Mouse (Mus musculus) CH12.LX (cell line): ENCODE measurements around the gene Pde4dip. TPM values are rescaled to one million over a fixed set of nuclear protein-coding genes. Genes with fewer than 3 reads are reported as not detected.
A peak's percentile ranks its signal among the peaks of the same experiment; 100 is the strongest.

Source experiments
- DNase-seq: peaks from one replicate; pipeline ENCODE4 v3.0.0-alpha.2; 2013; ENCODE audit errors: extremely low read depth
- H3K27ac ChIP-seq: 2 replicates; pipeline ENCODE4 v1.5.1; 2012; ENCODE audit warnings: low read depth, mild to moderate bottlenecking, control low read depth, moderate library complexity; ENCODE audit not compliant: insufficient read depth
- H3K27me3 ChIP-seq: replicated peaks from 2 replicates; pipeline ENCODE3; 2012; ENCODE audit warnings: inconsistent platforms
- H3K36me3 ChIP-seq, 2 experiments: replicated peaks in 1 of 2; 2 replicates each; pipeline versions ENCODE3 to v1.6.1; 2012; ENCODE audit warnings: inconsistent platforms in 1 of 2, low read length in 1 of 2, mild to moderate bottlenecking in 1 of 2, mixed read lengths in 1 of 2, moderate library complexity in 1 of 2; ENCODE audit not compliant: control insufficient read depth in 1 of 2, insufficient read depth in 1 of 2
- H3K4me1 ChIP-seq, 2 experiments: 2 replicates each; pipeline ENCODE4 v1.6.1; 2012; ENCODE audit warnings: inconsistent platforms in 1 of 2, moderate library complexity in 1 of 2; ENCODE audit not compliant: insufficient read depth in 2 of 2, control insufficient read depth in 1 of 2
- H3K4me2 ChIP-seq: 2 replicates; pipeline ENCODE4 v1.6.1; 2012; ENCODE audit warnings: low read depth, mild to moderate bottlenecking, control low read depth; ENCODE audit not compliant: poor library complexity, insufficient read depth, severe bottlenecking
- H3K4me3 ChIP-seq, 3 experiments: fragments of 150-350 bp in 1 of 3; sonication (generic) in 1 of 3; replicated peaks in 1 of 3; 2 replicates each; pipeline versions ENCODE3 to v1.5.1; 2011 to 2012; ENCODE audit warnings: low read depth in 2 of 3, low read length in 2 of 3, mild to moderate bottlenecking in 2 of 3, moderate library complexity in 2 of 3, control low read depth in 1 of 3, improper control_type of control experiment in 1 of 3, inconsistent platforms in 1 of 3, mixed read lengths in 1 of 3; ENCODE audit not compliant: poor library complexity in 1 of 3
- H3K79me2 ChIP-seq: replicated peaks from 2 replicates; pipeline ENCODE4 v1.6.1; 2012; ENCODE audit warnings: mild to moderate bottlenecking, moderate library complexity; ENCODE audit not compliant: control insufficient read depth, poor library complexity, insufficient read depth, severe bottlenecking; ENCODE audit errors: extremely low read depth
- H3K9ac ChIP-seq: 2 replicates; pipeline ENCODE4 v1.6.1; 2012; ENCODE audit warnings: low read depth, mild to moderate bottlenecking, control low read depth, moderate library complexity; ENCODE audit not compliant: insufficient read depth
- H3K9me3 ChIP-seq: replicated peaks from 2 replicates; pipeline ENCODE3; 2012; ENCODE audit warnings: low read length, inconsistent platforms, mixed read lengths
- BHLHE40 ChIP-seq: IDR thresholded peaks from 2 replicates; pipeline ENCODE4 v1.6.1; 2011; ENCODE audit warnings: mild to moderate bottlenecking, low read depth, low read length, improper control_type of control experiment
- CHD2 ChIP-seq: IDR thresholded peaks from 2 replicates; pipeline ENCODE4 v1.6.1; 2011; ENCODE audit warnings: low read length, improper control_type of control experiment
- E2F4 ChIP-seq: IDR thresholded peaks from 2 replicates; pipeline ENCODE4 v1.6.1; 2011; ENCODE audit warnings: low read depth, low read length, improper control_type of control experiment; ENCODE audit not compliant: insufficient replicate concordance
- EP300 ChIP-seq: IDR thresholded peaks from 2 replicates; pipeline ENCODE4 v1.6.1; 2011; ENCODE audit warnings: low read length, improper control_type of control experiment
- ETS1 ChIP-seq: conservative IDR thresholded peaks from 2 replicates; pipeline ENCODE4 v1.6.1; 2012; ENCODE audit warnings: low read depth, mild to moderate bottlenecking, inconsistent platforms, low read length, improper control_type of control experiment, moderate library complexity
- GABPA ChIP-seq: IDR thresholded peaks from 2 replicates; pipeline ENCODE4 v1.6.1; 2012; ENCODE audit warnings: low read depth, low read length, improper control_type of control experiment, inconsistent platforms; ENCODE audit not compliant: insufficient replicate concordance
- HCFC1 ChIP-seq: IDR thresholded peaks from 2 replicates; pipeline ENCODE4 v1.6.1; 2012; ENCODE audit warnings: low read depth, mild to moderate bottlenecking, inconsistent platforms, low read length, improper control_type of control experiment
- IRF4 ChIP-seq: IDR thresholded peaks from 2 replicates; pipeline ENCODE4 v1.6.1; 2014; ENCODE audit warnings: low read depth, mild to moderate bottlenecking, inconsistent platforms, low read length, improper control_type of control experiment
- JUND ChIP-seq: conservative IDR thresholded peaks from 2 replicates; pipeline ENCODE4 v1.6.1; 2011; ENCODE audit warnings: low read depth, low read length, improper control_type of control experiment
- MAFK ChIP-seq: IDR thresholded peaks from 2 replicates; pipeline ENCODE4 v1.6.1; 2011; ENCODE audit warnings: low read length, improper control_type of control experiment; ENCODE audit not compliant: insufficient replicate concordance
- MAZ ChIP-seq: IDR thresholded peaks from 2 replicates; pipeline ENCODE4 v1.6.1; 2012; ENCODE audit warnings: low read depth, mild to moderate bottlenecking, inconsistent platforms, low read length, improper control_type of control experiment, moderate library complexity
- NRF1 ChIP-seq: IDR thresholded peaks from 2 replicates; pipeline ENCODE4 v1.6.1; 2014; ENCODE audit warnings: low read depth, mild to moderate bottlenecking, inconsistent platforms, low read length, improper control_type of control experiment, moderate library complexity
- PAX5 ChIP-seq: IDR thresholded peaks from 2 replicates; pipeline ENCODE4 v1.6.1; 2012; ENCODE audit warnings: low read length, inconsistent platforms, mixed read lengths
- POLR2A ChIP-seq: IDR thresholded peaks from 2 replicates; pipeline ENCODE4 v1.6.1; 2011; ENCODE audit warnings: low read depth, mild to moderate bottlenecking, improper control_type of control experiment, low read length
- POLR2AphosphoS2 ChIP-seq: IDR thresholded peaks from 2 replicates; pipeline ENCODE4 v1.6.1; 2011; ENCODE audit warnings: low read depth, low read length, improper control_type of control experiment
- RAD21 ChIP-seq: IDR thresholded peaks from 2 replicates; pipeline ENCODE4 v1.6.1; 2011; ENCODE audit warnings: low read depth, mild to moderate bottlenecking, low read length, improper control_type of control experiment, moderate library complexity
- RCOR1 ChIP-seq: conservative IDR thresholded peaks from 2 replicates; pipeline ENCODE4 v1.6.1; 2012; ENCODE audit warnings: low read depth, mild to moderate bottlenecking, inconsistent platforms, low read length, improper control_type of control experiment
- SIN3A ChIP-seq: IDR thresholded peaks from 2 replicates; pipeline ENCODE4 v1.6.1; 2012; ENCODE audit warnings: low read length, improper control_type of control experiment, inconsistent platforms
- TBP ChIP-seq: conservative IDR thresholded peaks from 2 replicates; pipeline ENCODE4 v1.6.1; 2011; ENCODE audit warnings: low read depth, low read length, improper control_type of control experiment
- UBTF ChIP-seq: IDR thresholded peaks from 2 replicates; pipeline ENCODE4 v1.6.1; 2012; ENCODE audit warnings: low read depth, mild to moderate bottlenecking, inconsistent platforms, low read length, improper control_type of control experiment, moderate library complexity
- USF1 ChIP-seq: IDR thresholded peaks from 2 replicates; pipeline ENCODE4 v1.6.1; 2014; ENCODE audit warnings: low read depth, mild to moderate bottlenecking, inconsistent platforms, low read length, improper control_type of control experiment
- USF2 ChIP-seq: conservative IDR thresholded peaks from 2 replicates; pipeline ENCODE4 v1.6.1; 2011; ENCODE audit warnings: low read depth, low read length, improper control_type of control experiment
- ZMIZ1 ChIP-seq: IDR thresholded peaks from 2 replicates; pipeline ENCODE4 v1.6.1; 2012; ENCODE audit warnings: low read depth, mild to moderate bottlenecking, inconsistent platforms, low read length, improper control_type of control experiment
- dilution Hi-C: fragments of 300-500 bp; cut with MboI; formaldehyde crosslinking; loops from 2 replicates; pipeline ENCODE4 v1.14.3; 2020; ENCODE audit warnings: low sequenced_read_pairs; ENCODE audit not compliant: extremely low pct_unique_long_range_greater_than_20kb, extremely low pct_ligation_motif_present
- in situ Hi-C: fragments of 300-500 bp; cut with MboI; formaldehyde crosslinking; loops from 3 replicates; pipeline ENCODE4 v1.14.3; 2019; ENCODE audit warnings: low sequenced_read_pairs, low pct_ligation_motif_present, low pct_unique_long_range_greater_than_20kb, mixed read lengths
- polyA plus RNA-seq: library from polyadenylated mRNA; unstranded; fragments of >175 nt; gene quantifications from 2 replicates; pipeline ENCODE4 v1.2.1, GENCODE M21; 2012; ENCODE audit warnings: low read depth; ENCODE audit not compliant: insufficient read length
- total RNA-seq, 2 experiments: library from RNA; depleted of rRNA; stranded (reverse); fragments of 300-350 nt in 1 of 2; fragments of >200 nt in 1 of 2; gene quantifications; 2 replicates each; pipeline ENCODE4 v1.2.3; 2012 to 2014

Pde4dip gene
- total and polyA plus RNA-seq, 3 experiments, result 12.4 to 21.7 (median 15.2) TPM

GRCm38 (mm10) chr3:97830122-97830521 is 58.4 kb downstream of the Pde4dip start:
- dilution Hi-C loops (no loop called here), in situ Hi-C loops (no loop called here)
- H3K27me3 ChIP-seq, result no peaks in the 10 kb centered on the region
- H3K79me2 ChIP-seq, result no peaks in the 10 kb centered on the region
- no peak overlapping the region for H3K4me2 ChIP-seq
- no peak overlapping the region for H3K27ac ChIP-seq
- no peaks in the 10 kb centered on the region for H3K9me3 ChIP-seq
- DNase-seq, result no peak
- peaks cover 2 to 36% of the 10 kb centered on the region in 2 experiments for H3K4me1 ChIP-seq
- TF ChIP-seq NRF1 (no peak), MAZ (no peak), TBP (no peak), USF2 (no peak), BHLHE40 (no peak), HCFC1 (no peak), GABPA (no peak)
- TF ChIP-seq, all 38 proteins: peak for 0
- no peak overlapping the region for H3K9ac ChIP-seq
- no peak overlapping the region for H3K4me3 ChIP-seq
- no peaks in the 10 kb centered on the region for H3K36me3 ChIP-seq

DNA sequence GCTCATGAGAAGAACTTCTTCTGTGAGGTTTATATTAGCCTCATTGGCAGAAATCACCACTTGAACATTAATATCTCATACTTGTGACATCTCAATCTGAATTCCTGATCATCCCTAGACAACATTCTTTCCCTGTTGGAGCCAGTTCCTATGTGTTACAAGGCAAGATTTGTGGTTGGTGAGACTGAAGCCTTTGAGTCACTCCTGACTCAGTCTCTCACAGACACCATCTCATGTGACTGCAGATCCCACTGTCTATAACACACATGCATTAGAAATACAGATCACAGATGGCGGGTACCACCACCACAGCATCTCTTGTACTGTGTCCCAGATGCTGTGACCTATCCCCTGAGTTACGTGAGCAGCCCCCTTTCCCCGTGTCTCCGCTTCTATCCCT is 60.2 kb downstream of the Pde4dip start:
- dilution Hi-C loops, result no loop called here
- Histone ChIP-seq H3K4me1 (peaks cover 7 to 48% of the 10 kb centered on the region in 2 experiments), H3K79me2 (no peaks in the 10 kb centered on the region), H3K4me2 (no peak overlapping the region)
- in situ Hi-C loops, result no loop called here
- no peak for DNase-seq
- TF ChIP-seq MAFK, result no peak
- no peak for TF ChIP-seq TBP
- no peak for TF ChIP-seq E2F4
- TF ChIP-seq NRF1, result no peak
- TF ChIP-seq GABPA, result no peak
- TF ChIP-seq, all 38 proteins: peak for 0
- Histone ChIP-seq H3K27ac (no peak overlapping the region), H3K4me3 (no peak overlapping the region), H3K9ac (no peak overlapping the region), H3K27me3 (no peaks in the 10 kb centered on the region), H3K9me3 (no peaks in the 10 kb centered on the region), H3K36me3 (no peaks in the 10 kb centered on the region)

GRCm38 (mm10) chr3:97825246-97825645 is 63.3 kb downstream of the Pde4dip start:
- Histone ChIP-seq H3K27ac (no peak overlapping the region), H3K79me2 (no peaks in the 10 kb centered on the region), H3K4me2 (peak overlapping the region; percentile 24), H3K4me3 (peak overlapping the region in 1 of 3 experiments; percentile 63), H3K9ac (no peak overlapping the region), H3K27me3 (no peaks in the 10 kb centered on the region), H3K4me1 (peaks cover 7 to 43% of the 10 kb centered on the region in 2 experiments), H3K9me3 (no peaks in the 10 kb centered on the region), H3K36me3 (no peaks in the 10 kb centered on the region)
- no peak for DNase-seq
- in situ Hi-C loops (no loop called here), dilution Hi-C loops (no loop called here)
- TF ChIP-seq PAX5 (no peak), EP300 (no peak), RAD21 (no peak), GABPA (no peak), RCOR1 (no peak), CHD2 (no peak), TBP (no peak), JUND (no peak), MAFK (no peak), IRF4 (no peak), ETS1 (no peak), USF1 (no peak), ZMIZ1 (no peak), HCFC1 (no peak), SIN3A (no peak), UBTF (no peak), POLR2A (no peak), POLR2AphosphoS2 (no peak), E2F4 (no peak), BHLHE40 (no peak)
